Mouse (Mus musculus) monocyte, adult 59 days (primary cell): Measurements from ENCODE around the gene Fam206a. TPM values are rescaled to one million over a fixed set of nuclear protein-coding genes. Genes with fewer than 3 reads are reported as not detected.

Experiments used
- total RNA-seq, 2 experiments: library from RNA; stranded (reverse); gene quantifications; one replicate each; pipeline ENCODE4 v1.2.4; 2023

Gene Fam206a
- 10 to 100 TPM; 14.1 to 15.7 TPM for total RNA-seq

DNA sequence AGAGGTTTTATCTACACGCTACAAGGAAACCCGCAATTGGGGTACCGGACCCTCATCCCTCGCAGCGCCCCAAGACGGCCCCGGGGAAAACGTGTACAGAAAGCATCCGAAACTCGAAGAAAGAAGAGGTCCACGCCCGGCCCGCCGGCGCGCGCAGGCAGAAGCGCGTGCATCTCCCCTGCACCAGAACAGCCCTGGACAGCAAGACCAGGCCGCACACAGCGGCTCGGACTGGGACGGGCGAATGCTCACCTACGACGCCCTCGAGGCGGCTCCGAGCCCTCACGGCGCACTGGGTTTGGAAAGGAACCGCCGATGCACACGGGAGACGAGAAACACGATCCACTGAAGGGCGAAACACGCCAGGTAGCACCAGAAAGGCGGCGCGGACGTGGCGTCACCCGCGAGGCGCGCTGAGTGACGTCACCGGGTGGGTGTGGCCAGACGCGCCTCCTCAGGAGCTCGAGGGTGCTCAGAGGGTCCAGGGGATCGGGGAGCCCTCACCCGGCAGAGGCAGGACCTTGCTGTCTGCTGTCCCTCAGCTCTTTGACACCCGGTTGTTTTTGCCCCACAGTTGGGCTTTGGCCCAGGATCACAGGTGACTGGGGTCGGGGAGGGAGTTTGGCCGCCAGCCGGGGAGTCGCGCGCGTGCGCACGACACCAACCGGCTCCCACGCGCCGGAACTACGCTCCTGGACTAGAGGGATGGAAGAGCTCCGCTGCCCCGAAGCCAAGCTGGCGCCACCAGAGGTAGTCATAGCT lies at the start of gene Fam206a, which contains the start of gene Elp1:
TSS of gene Fam206a (plus strand) at position 439 of the 762 bp plus-strand sequence.
TSS of gene Elp1 (minus strand) at position 425 of the 762 bp plus-strand sequence.

Other genes starting within 250 kb of the Fam206a start
- gene Gm26657, start 62.3 kb upstream of the Fam206a start, total RNA-seq = not detected
- 1 to 10 TPM; 3.3 to 3.4 TPM for gene Actl7b, start 60.9 kb upstream of the Fam206a start, total RNA-seq
- not detected for gene Actl7a, start 58.9 kb upstream of the Fam206a start, total RNA-seq
- 10 to 100 TPM; 47.3 to 57.3 TPM for gene Elp1, start within 50 bp of the Fam206a start, total RNA-seq
- gene Ctnnal1, start 62.8 kb downstream of the Fam206a start, total RNA-seq = 1 to 10 TPM in 1 of 2 experiments, not detected in 1; 1.5 TPM
- 10 to 100 TPM; 22.0 to 24.0 TPM for gene Tmem245, start 145.1 kb downstream of the Fam206a start, total RNA-seq
- gene Frrs1l, start 188.0 kb downstream of the Fam206a start, total RNA-seq = not detected